24 mouse cellular contexts compared by ENCODE assay signal in genomic region chr12:91523626-91524025, GRCm38 (mm10).
DNase-seq lines count a peak whose midpoint lies in the region; ATAC-seq and TF ChIP-seq lines count a peak whose summit lies in the region.
"Had no signal": no experiment of that assay in that cellular context is flagged by ENCODE, and none has a peak within 500 bp of the region (broad histone marks: within the 10 kb centered on the region; RNA-seq: fewer than 3 reads in every experiment).

No protein-coding gene starts in this region.

- H3K27me3 ChIP-seq in midbrain, embryonic 11.5 days (ENCODE audit: control insufficient read depth, insufficient read depth, low read length), result no peaks in the 10 kb centered on the region
- H3K27me3 ChIP-seq in midbrain, embryonic 14.5 days (ENCODE audit: control insufficient read depth, insufficient read depth, low read length), result no peaks in the 10 kb centered on the region
- H3K27me3 ChIP-seq in cerebellum, adult 2 months (ENCODE audit: control insufficient read depth, insufficient read depth, low read length), result no peaks in the 10 kb centered on the region
- H3K27me3 ChIP-seq: embryonic facial prominence, embryonic 13.5 days; forebrain, embryonic 13.5 days; heart, embryonic 15.5 days; limb, embryonic 12.5 days; liver, embryonic 12.5 days had no signal

- no peak overlapping the region for H3K4me3 ChIP-seq in midbrain, embryonic 11.5 days (ENCODE audit: low read depth, low read length)
- H3K4me3 ChIP-seq in midbrain, embryonic 14.5 days (replicated peaks; ENCODE audit: low read depth, low read length), result no peak overlapping the region
- H3K4me3 ChIP-seq in cerebellum, adult 2 months (replicated peaks; ENCODE audit: insufficient read depth, low read depth, low read length), result no peak overlapping the region
- H3K4me3 ChIP-seq: embryonic facial prominence, embryonic 13.5 days; erythroblast, embryonic 14.5 days; forebrain, embryonic 13.5 days; heart, embryonic 15.5 days; limb, embryonic 12.5 days; liver, embryonic 12.5 days; myocyte had no signal

- no peaks in the 10 kb centered on the region for H3K4me1 ChIP-seq in midbrain, embryonic 11.5 days (ENCODE audit: control insufficient read depth, insufficient read depth, low read length)
- H3K4me1 ChIP-seq in midbrain, embryonic 14.5 days (ENCODE audit: control insufficient read depth, insufficient read depth, low read length), result no peaks in the 10 kb centered on the region
- no peaks in the 10 kb centered on the region for H3K4me1 ChIP-seq in cerebellum, adult 2 months (ENCODE audit: control insufficient read depth, insufficient read depth, low read length)
- H3K4me1 ChIP-seq: embryonic facial prominence, embryonic 13.5 days; forebrain, embryonic 13.5 days; heart, embryonic 15.5 days; limb, embryonic 12.5 days; liver, embryonic 12.5 days had no signal

- 81% methylated on average over 3 of the region's 3 CpGs for WGBS in midbrain, embryonic 11.5 days
- WGBS in midbrain, embryonic 14.5 days, result 76% methylated on average over 3 of the region's 3 CpGs
- WGBS in cerebellum, adult 2 months, result 68% methylated on average over 3 of the region's 3 CpGs

- H3K9me3 ChIP-seq in midbrain, embryonic 11.5 days (ENCODE audit: control insufficient read depth, low read length), result no peaks in the 10 kb centered on the region
- no peaks in the 10 kb centered on the region for H3K9me3 ChIP-seq in midbrain, embryonic 14.5 days (ENCODE audit: control insufficient read depth, low read length)
- H3K9me3 ChIP-seq: heart, embryonic 15.5 days; liver, embryonic 12.5 days had no signal

- peak; percentile 45 for DNase-seq in midbrain, embryonic 11.5 days (ENCODE audit: low spot score, missing footprints)
- no peak for DNase-seq in midbrain, embryonic 14.5 days
- DNase-seq in thymus, postnatal 10 days (ENCODE audit: low spot score in 2 of 2), result peak; percentile 5 to 26
- DNase-seq in adrenal gland, postnatal 25 days, result no peak
- no peak for DNase-seq in cerebellum, adult 2 months
- no peak for DNase-seq in spleen, postnatal 36 days (ENCODE audit: low spot score in 2 of 2)
- DNase-seq: cerebellum, adult 18-20 months; cerebellum, postnatal 25 days; embryo, embryonic 11 days; gastrocnemius, postnatal 36 days; heart, postnatal 4 days; kidney, postnatal 25 days; lung, adult 18-20 months had no signal

- no peak overlapping the region for H3K27ac ChIP-seq in midbrain, embryonic 11.5 days (ENCODE audit: low read depth, low read length)
- H3K27ac ChIP-seq in midbrain, embryonic 14.5 days (replicated peaks; ENCODE audit: low read depth, low read length), result no peak overlapping the region
- H3K27ac ChIP-seq in cerebellum, adult 2 months (ENCODE audit: insufficient read depth, low read length), result no peak overlapping the region
- H3K27ac ChIP-seq: embryonic facial prominence, embryonic 13.5 days; forebrain, embryonic 13.5 days; heart, embryonic 15.5 days; limb, embryonic 12.5 days; liver, embryonic 12.5 days had no signal

- TF ChIP-seq POLR2A in cerebellum, adult 2 months (IDR thresholded peaks at IDR 0.05; ENCODE audit: borderline replicate concordance, insufficient read depth, low read length), result no peak

- ATAC-seq in midbrain, embryonic 11.5 days (ENCODE audit: low FRiP score), result no peak
- ATAC-seq in midbrain, embryonic 14.5 days (ENCODE audit: low FRiP score, low TSS enrichment), result no peak
- ATAC-seq in activated CD4-positive, CD25-positive, alpha-beta regulatory T cell, adult 4 months, result peak; percentile 96
- ATAC-seq: forebrain, embryonic 13.5 days; hindbrain, embryonic 16.5 days; intestine, postnatal 0 days; liver, embryonic 12.5 days; midbrain, embryonic 16.5 days had no signal

- no peak overlapping the region for H3K9ac ChIP-seq in midbrain, embryonic 11.5 days (ENCODE audit: low read length)
- no peak overlapping the region for H3K9ac ChIP-seq in midbrain, embryonic 14.5 days (replicated peaks; ENCODE audit: low read length)
- H3K9ac ChIP-seq: embryonic facial prominence, embryonic 13.5 days; forebrain, embryonic 13.5 days; heart, embryonic 15.5 days; limb, embryonic 12.5 days; liver, embryonic 12.5 days had no signal

- TF ChIP-seq CTCF in cerebellum, adult 2 months (IDR thresholded peaks at IDR 0.05; ENCODE audit: borderline replicate concordance, insufficient read depth, low read depth, low read length), result no peak

- no peak overlapping the region for H3K4me2 ChIP-seq in midbrain, embryonic 11.5 days
- H3K4me2 ChIP-seq in midbrain, embryonic 14.5 days (ENCODE audit: low read length), result no peak overlapping the region
- H3K4me2 ChIP-seq: embryonic facial prominence, embryonic 13.5 days; forebrain, embryonic 13.5 days; heart, embryonic 15.5 days; limb, embryonic 12.5 days; liver, embryonic 12.5 days had no signal

- H3K36me3 ChIP-seq in midbrain, embryonic 11.5 days (ENCODE audit: control insufficient read depth, insufficient read depth, low read length), result no peaks in the 10 kb centered on the region
- H3K36me3 ChIP-seq in midbrain, embryonic 14.5 days (ENCODE audit: control insufficient read depth, insufficient read depth, low read length), result no peaks in the 10 kb centered on the region
- H3K36me3 ChIP-seq: embryonic facial prominence, embryonic 13.5 days; heart, embryonic 15.5 days; limb, embryonic 12.5 days; liver, embryonic 12.5 days had no signal

Comparison
In these comparisons a context has a peak if more than half of its experiments do, and no peak if none do; other contexts are left out.
1. DNase-seq: peak in midbrain, embryonic 11.5 days (single experiment) and thymus, postnatal 10 days (2 of 2); none in midbrain, embryonic 14.5 days (single experiment), adrenal gland, postnatal 25 days (single experiment), cerebellum, adult 2 months (0 of 2) and spleen, postnatal 36 days (0 of 2).